Mouse (Mus musculus) kidney, postnatal 25 days (tissue): ENCODE measurements at regions not wholly inside any gene's neighbourhood (a gene's known extent, or its start where the extent isn't known, plus 50 kb on each side); places are given as distances from the start of the nearest gene placed in this dataset.
"Not testable (repeated sequence)": the region's sequence is repeated elsewhere in the genome, so short reads cannot be mapped to it uniquely, and the experiment has no call there.

Experiments
- DNase-seq, 2 experiments: peaks; one replicate each; pipeline ENCODE4 v3.0.0; 2021; ENCODE audit warnings: mixed read lengths in 2 of 2

DNA sequence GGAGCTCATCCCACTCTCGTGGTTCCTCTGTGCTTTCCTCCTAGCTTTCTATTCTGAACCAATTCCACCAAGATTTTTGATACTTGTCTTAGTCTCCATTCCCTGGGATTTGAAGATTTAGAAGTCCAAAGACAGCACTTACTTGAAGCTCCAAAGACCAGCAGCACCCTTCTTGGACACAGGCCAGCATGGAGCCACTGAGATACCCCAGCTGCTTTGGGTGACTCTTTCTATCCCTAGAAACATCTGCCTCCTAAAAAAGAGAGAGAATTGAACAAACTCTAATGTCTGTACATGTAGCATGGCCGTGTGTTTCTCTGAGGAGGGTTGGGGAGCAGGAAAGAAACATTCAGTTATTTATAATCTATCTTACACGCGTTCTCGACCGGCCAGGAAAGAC lies 235.5 kb downstream of the Snx19 start:
- peak; percentile 35 to 37 for DNase-seq

DNA sequence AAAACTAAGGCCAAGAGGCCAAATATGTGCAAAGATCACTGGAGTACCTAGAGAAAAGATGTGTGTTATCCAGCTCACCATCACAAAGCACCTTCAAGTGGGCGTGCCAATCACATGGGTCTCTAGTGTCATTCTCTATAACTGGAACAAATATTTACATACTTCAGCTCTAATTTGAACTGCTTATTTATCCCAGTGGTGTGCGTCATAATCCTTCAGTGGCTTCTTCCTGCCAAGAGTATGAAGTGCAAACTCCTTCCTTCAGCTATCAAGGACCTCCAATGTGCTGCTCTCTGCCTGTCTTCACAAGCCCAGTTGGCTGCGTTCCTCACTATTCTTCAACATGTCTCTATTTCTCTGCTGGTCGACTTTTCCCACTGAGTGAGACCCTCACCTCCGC lies 227.1 kb downstream of the Snx19 start:
- no peak for DNase-seq

DNA sequence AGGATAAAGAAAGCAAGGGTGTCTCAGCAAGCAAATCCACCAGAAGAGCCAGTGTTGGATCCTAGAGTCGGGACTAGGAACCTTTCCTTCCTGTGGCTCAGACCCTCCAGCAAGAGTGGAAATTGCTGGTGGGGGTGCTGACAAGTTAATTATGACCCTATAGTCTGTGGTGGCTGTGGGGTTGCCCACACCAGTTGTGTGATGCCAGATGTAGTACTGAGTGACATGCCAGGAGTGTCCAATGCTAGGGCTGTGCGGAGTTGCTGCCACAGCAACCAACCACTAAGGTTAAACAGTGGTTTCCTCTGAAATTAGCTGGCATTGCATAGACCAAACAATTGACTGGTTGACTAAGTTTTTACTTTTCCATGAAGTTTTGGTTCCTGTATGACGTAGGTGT lies 226.3 kb downstream of the Snx19 start:
- no peak for DNase-seq

DNA sequence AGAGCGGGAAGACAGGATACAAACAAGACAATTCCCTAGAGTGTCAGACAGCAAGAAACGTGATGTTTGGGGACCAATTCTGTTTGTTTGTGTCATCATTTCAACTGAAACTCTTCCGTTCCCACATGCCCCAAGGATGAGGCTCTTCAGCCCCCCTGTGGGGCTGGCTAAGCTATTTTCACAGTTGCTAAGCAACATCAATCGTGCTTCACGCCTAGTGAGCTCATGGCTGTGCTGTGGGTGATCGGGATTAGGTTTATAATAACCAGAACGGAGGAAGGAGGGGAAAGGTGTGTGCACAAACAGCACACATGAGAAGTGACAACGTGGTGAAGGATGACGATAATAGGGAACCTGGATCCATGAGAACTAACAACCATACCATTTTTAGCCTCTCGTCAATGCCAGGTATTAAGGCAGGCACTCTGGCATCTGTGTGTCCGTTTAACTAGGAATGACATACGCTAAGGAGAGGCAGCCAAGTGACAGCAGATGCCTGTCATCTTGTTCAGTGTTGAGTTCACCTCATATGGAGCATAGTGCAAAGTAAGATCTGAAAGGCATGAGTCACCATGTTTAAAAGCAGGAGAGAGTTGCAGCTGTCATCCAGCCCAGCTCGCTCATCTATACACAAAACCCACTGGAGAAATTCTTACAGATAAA lies 222.6 kb downstream of the Snx19 start:
- no peak for DNase-seq

DNA sequence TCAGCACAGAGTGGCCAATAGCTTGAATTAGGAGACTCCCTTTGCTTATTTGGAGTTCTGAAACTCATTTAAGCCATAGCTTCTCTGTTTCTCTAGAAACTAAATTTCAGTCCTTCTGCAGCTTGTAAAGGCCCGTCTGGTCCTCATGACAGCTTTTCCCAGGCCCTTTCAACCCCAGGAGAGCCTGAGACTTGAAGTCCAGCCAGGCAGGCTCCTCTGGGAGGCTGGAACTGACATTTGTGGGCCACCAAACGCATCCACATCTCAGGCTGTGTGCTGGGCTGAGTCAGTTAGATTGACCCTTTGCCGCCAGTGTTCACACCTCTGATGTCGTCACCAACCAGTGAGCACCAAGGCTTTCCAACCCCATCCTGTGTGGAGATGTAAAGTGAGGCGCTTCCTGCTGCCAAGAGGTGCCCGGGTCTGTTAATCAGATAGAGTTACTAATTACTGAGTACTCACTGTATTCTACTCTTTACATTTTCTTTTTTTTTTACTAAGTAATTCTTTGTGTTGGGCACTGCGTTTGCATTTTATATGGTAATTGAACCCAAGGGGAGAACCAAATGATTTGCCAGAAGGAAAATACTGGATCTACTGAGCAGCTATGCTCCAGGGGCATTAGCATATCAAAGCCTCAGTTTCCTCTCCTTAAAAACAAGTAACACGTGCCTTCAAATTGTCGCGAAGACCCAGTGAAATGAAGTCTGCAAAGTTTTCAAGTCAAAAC lies 207.0 kb downstream of the Snx19 start:
- no peak for DNase-seq

DNA sequence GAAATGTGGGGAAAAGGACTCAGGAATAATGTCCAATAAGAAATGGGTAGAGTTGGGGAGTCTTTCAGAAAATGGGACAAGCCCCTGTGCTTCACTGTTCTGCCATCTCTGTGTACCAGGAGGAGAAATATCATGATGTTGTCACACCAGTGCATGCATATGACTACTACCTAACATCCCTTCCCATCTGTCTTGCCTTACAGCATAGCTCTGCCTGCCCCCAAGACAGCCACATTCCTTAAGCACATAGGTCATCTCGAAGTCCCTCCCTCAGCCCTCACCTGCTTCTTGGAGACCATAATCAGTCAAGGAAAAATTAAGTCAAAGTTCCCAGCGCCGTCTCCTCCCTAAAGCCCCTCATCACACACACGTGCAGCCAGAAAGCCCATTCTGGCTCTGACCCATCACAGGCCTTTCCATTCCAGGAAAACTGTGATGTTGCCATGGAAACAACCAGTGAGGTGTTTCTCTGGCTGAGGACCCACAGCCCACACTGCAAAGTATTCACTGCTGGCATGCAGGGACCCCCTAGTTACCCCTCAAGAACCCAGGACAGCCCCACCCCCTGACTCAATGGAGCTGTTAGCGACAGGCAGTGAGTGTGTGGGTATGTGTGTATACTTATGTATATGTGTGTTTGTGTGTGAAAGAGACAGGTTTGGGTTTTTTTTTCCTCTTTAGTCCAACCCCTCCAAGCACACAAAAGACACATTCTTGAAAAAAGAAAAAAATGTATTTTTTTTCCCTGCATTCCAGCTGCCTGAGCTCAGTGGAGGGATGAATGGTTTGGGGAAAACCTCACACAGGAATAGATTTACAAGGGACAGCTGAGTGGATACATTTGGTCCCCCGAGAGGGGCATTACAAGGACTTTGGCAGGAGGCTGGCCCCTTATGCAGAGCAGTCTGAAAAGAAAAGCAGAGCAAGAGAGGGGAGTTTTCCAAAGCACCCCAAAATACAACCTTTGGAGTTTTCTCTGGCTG lies 205.5 kb downstream of the Snx19 start:
- no peak for DNase-seq

DNA sequence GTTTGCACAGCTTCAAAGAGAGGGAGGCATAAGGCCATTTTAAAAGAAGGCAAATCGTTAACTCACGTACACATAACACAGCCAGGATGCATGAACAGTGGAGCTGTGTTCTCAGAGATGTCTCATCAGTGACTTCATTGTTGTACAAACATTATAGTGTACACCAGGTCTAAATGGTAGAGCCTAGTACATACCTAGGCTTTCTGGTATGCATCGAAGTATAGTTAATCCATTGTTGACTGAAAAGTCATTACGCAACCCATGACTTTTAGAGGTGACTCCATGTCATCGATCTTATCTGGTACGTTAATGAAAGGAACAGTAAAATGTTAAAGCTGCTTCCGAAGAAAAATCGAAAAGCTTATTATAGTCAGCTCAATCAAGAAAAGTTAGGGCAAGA lies 198.7 kb downstream of the Snx19 start:
- no peak for DNase-seq

DNA sequence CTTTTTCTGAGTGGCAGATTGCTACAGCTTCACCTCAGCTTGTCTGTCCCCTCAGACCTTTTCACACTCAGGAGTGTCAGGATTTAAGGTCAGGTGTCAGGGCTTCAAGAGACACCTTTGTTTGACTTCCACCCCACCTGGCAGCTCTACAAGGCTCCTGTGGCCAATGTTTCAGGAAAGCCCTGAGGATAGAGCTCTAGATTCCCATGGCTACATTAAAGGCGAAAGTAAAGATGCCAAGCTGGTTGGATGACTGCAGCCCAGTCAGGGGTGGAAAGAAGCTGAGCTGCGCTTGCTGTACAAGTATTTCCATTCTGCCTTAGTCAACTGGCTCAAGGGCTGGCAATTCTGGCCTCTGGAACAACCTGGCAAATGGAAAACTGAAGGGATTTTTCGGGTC lies 198.2 kb downstream of the Snx19 start:
- no peak for DNase-seq

DNA sequence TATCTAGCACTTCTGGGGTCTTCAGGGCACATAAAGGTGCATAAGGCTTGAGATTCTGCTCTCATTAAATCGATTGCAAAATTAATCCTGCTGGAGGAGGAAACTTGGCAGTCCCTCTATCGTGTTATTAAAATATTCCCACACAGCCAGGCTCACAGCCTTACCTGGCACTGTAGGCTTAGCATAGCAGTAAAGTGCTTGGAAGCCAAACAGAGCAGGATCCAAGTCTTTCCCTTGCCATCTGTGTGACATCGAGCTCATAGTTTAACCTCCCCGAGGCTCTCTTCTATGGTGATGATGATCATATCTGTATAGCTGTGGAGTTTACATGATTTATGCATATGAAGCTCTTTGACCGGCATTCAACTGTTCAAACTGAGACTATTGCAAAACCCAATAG lies 197.6 kb downstream of the Snx19 start:
- no peak for DNase-seq

DNA sequence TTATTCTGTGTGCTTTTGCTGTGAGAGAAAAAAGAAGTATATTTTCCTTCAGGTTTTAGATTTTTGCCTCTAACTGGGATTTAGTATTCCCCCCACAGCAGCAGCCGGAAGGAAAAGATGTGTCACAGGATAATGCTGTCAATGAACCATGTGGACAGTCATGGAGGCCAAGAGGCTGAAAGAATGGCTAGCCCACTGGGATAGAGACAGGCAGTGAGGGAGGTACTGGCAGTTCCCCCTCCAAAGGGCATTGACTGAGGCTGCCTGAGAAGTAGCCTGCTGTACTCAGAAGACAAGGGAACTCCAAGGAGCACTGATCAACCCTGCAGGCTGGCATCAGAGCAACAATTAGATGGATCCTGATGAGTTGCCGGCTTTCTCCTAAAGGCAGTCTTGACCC lies 192.4 kb downstream of the Snx19 start:
- DNase-seq: no peak

DNA sequence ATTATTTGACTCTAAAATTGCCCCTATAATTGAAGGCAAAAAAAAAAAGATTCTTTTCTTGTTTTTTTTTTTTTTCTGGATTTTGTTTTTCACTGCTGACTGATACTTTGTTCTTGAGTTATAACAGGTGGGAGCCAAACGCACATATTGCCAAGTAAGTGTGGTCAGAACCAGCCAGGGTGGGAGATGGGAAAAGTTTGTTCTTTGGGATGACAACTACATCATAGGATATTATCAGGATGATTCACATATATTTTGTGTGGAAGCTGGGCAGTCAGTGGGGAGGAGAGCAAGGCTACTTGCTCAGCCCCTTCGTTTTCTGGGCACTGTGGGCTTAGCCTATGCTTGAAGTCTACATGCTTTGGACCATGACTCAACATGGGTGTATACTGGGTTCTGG lies 191.3 kb downstream of the Snx19 start:
- DNase-seq: no peak

DNA sequence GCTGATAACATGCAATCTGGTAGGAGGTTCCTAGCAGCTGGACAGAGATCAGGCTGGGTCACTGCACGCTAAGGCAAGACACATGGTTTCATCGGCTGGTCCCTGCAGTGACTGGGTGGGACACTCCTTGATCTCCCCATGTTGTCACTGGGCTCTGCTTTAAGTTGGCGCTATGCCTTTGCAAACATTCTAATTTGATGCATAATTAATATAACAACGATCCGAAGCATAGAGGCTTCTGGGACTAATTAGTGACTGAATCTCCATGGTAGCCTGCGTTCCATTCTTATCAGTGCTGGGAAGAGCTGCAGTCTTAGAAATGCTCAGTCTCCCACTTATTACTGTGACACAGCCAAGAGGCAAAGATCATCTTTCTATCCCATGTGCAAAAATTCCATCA lies 186.8 kb downstream of the Snx19 start:
- peak in 1 of 2 experiments; percentile 17 for DNase-seq

DNA sequence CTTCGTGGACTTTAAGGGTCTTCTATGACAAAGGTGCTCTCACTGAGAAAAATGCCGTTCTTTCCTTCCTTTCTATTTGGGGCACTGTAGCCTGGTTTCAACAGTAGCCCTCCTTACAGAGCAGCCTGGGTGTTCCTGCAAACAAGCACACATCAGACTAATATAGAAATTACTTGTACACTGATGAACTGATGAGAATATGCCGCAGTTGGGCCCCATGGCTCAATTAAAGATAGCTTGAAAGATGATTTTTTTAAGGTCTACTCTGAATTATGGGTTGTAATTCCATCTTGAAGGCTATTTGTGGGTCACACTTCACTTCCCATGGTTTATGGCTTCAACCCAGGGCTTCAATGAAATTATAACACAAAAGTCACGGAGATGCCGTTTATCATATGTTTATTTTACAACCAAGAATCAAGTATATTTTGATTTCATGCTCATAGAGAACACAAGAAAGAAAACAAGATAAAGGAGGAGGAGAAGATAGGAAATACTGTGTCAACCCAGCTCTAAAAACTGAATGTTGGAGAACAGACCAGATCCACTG lies 186.2 kb downstream of the Snx19 start:
- no peak for DNase-seq

DNA sequence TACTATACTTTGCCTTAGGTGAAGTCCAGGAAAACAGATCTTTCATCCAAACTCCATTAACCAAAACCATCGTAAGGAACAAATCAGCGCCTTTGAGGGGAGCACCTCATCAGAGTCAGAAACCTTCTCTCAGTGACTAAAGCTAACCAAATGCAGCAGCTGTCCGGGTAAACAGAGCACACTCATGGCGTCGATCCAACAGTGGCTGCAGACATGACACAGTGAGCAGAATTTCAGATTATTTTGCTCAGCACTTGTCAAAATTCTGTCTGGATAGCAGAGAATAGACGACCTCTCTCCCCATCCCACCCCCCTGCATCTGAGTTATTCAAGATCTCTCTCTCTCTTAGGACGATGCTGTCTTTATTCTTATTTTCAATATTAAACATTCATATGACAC lies 183.4 kb downstream of the Snx19 start:
- DNase-seq: no peak

DNA sequence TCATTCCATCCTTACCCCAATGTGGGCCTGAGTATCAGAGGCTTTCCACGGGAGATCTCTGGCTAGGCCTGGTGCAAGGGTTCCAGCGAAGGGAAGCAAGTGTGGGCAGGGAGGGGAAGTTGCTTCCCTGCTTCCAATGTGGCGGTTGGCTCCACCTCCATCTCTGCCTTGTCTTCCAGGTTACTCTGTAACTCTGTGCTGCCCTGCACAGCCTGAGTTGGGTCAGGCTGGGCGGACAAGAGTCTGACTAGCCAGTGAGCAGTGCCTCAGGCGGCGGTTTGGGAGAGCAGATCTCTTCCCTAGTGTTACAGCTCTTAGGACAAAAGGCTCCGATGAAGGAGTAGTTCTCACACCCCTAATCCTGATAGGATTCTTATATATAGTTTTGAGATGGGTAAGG lies 172.8 kb downstream of the Snx19 start:
- DNase-seq: peak in 1 of 2 experiments; percentile 13

DNA sequence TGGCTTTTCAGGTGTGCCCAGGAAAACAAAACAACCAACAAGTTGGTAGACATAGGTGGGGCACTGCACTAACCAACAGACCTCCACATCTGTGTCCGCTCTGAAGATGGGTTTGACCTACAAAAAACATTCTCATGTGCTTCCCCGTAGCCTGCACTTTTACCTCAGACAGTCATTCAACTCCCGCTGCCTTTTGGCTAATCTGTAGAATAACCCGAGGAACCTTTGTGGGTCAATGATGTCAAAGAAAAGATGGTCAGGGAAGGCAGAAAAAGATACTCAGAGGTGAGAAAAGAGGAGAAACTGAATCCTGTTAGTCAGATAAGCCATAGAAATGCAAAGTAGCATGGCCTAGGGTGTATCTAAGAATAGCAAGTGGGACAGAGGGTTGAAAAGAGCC lies 170.8 kb downstream of the Snx19 start:
- no peak for DNase-seq

DNA sequence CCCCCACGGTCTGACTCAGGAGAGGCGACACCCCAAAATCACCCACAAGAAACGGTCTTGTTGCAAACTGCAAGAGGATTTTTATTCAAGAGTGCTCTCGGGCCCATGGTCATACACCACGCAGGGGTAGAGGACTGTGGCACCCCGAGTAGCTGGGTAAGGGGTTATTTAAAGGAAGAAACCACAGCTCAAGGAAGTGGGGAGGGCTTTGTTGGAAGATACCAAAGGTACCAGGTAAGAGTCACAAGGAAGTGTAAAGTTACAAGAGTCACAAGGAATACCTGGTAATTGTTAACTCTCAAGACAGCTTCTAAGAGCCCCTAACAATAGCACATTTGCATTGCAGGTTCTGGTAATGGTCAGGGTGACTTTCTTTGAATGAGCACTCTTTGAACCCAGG lies 170.2 kb downstream of the Snx19 start:
- not testable (repeated sequence) for DNase-seq

DNA sequence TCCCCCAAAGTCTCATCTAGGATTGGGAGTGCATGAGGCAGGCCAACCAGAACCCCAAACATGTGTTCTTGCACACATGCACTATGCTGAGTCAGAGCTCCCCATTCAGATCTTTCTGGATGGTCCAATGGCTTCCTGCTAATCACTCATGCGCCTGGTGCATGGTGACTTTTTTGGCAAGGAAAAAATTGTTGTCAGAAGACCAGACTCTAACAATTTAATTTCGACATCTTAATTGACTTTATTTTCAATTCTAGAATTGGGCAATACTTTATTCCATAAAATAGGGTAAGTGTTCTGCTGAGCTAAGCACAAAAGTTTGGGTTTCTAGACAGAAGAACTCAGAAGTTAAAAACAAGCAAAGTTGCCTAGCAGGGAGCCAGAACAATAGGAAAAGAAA lies 165.7 kb downstream of the Snx19 start:
- no peak for DNase-seq

DNA sequence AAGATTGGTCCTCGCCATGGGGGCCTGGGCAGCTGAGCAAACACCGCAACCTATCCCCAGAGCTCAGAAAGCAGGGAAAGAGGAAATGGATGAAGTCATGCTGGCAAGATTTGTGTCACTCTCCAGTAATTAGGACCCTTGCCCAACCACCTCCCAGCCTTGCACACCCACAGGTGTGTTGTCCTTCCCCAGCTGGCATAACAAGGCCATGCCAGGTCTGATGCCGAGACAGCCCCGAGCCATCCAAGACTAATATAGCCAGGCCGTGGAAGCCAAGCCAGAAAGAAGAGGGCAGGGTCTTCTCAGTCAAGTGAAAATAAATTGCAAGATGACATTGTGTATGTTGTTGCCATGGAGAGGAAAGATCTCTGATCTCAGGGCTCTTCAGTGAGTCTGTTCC lies 164.3 kb downstream of the Snx19 start:
- no peak for DNase-seq

DNA sequence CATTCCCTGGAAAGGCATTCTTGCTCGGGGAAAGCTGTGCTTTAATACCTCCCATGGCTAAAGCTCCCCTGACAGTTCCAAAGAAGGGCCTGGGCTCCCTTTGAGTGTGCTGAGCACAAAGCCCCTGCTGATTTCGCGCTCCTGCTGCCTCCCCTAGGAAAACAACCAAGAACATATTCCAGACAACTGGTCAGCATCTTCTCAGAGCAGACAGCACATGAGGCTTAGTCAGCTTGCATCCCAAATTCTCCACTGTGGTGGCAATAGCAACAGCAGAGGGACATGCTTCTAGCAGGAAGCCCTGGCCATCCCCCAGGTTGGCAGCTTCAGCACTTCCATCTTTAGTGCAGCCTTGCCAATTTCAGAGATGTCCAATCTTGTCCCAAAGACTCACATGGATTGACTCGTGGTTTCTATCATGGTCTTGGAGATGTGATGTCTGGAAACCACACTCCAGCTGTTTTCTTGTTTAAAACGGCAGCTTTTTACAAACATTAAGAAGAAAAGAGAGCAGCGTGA lies 163.8 kb downstream of the Snx19 start:
- no peak for DNase-seq

DNA sequence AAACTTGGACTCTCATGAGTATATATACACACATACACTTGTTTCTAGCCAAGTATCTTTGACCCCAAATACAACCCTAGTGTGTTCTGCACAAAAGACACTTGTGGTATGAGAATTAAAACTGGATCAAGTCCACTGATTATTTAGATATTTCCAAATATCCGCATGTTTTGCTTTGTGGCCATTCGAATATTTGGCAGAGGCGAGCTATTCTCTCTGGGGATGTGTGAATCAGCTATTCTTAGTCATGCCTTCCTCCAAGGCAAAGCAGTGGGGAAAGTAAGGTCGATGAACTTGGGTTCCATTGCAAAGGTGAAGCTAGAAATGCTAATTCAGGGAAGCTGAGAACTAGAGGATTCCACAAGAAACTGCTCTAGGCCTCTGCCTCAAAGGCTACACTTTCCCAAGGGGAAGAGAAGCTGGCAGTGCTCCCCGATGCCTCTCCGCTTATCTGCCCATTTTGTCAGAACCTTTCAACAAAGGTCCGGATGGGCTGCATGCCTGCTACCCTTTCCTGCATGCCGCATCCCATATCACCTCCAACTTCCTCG lies 154.4 kb downstream of the Snx19 start:
- no peak for DNase-seq

DNA sequence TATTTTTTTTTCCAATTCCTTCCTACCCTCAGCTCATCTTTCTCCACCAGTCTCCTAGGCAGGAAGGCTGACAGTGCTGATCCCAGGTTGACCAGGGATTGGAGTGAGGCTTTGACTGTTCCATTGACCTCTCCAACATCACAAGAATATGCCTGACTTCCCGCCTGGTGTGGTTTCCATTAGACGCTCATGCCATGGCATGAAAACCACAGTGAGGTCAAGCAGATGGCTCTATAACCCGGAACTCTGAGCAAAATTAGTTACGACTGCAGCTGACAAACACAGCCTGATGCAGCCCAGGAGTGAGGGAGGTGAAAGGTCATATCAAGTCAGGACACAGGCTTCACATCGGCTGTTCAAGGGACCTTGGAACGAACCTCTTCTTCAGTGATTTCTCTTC lies 153.6 kb downstream of the Snx19 start:
- DNase-seq: no peak

DNA sequence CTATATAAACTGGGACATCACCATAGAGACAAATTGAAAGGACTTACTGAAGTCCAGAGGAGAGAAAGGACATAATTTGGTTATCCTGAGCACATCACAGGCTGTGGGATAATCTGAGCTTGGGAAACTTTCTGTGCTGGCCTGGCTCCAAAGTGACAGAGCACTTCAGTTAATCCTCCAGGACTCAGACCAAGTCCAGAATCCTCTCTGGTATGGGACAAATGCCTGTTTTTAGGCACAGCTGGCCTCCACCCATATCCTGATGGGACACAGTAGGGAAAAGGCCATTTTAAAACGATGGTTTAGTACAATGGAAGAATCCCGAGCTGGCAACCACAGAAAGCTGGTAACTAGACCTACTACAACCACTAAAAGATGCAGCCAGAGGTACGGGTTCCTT lies 151.3 kb downstream of the Snx19 start:
- no peak for DNase-seq
